Mouse (Mus musculus) 3134 (cell line): Measurements from ENCODE around the gene Nadk.
A peak's percentile ranks its signal among the peaks of the same experiment; 100 is the strongest.

Experiments used
- DNase-seq: peaks from one replicate; pipeline ENCODE4 v3.0.0-alpha.2; 2011; ENCODE audit warnings: low spot score; ENCODE audit not compliant: insufficient read length; ENCODE audit errors: extremely low read depth

Nadk gene

GRCm38 (mm10) chr4:155561661-155562442 lies at the start of gene Nadk:
Gene Nadk, plus strand, starts transcription at chr4:155562378.
- no peak for DNase-seq

GRCm38 (mm10) chr4:155514810-155515209 lies 47.4 kb upstream of the Nadk start:
- no peak for DNase-seq

DNA sequence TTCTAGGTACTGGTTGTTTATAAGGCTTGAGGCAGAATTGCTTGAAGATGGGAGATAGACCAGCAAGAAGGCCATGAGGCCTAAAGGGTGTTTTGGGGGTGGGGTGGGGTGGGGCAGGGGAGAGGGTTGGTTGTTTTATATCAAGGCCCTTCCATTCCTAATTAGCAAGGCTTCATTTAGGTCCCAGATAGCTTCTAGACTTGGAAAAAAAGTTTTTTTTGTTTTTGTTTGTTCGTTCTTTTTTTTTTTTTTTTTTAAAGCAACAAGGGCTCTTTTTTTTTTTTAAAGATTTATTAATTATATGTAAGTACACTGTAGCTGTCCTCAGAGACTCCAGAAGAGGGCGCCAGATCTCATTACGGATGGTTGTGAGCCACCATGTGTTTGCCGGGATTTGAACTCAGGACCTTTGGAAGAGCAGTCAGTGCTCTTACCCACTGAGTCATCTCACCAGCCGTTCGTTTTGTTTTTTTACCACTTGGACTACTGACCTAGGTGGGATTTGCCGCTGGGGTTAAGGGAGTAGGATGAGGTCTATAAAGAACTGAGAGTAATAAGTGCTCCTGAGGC lies 44.1 kb upstream of the Nadk start:
- DNase-seq = no peak

- DNase-seq = no peak
Measured at GRCm38 (mm10) chr4:155522327-155522726, 39.9 kb upstream of the Nadk start.

GRCm38 (mm10) chr4:155525751-155526150 lies 36.4 kb upstream of the Nadk start:
- no peak for DNase-seq

GRCm38 (mm10) chr4:155529294-155529693 lies 32.9 kb upstream of the Nadk start:
- no peak for DNase-seq

GRCm38 (mm10) chr4:155549993-155550392 lies 12.2 kb upstream of the Nadk start:
- DNase-seq = no peak

- DNase-seq = no peak
Measured at GRCm38 (mm10) chr4:155550446-155550845, 11.7 kb upstream of the Nadk start.

- no peak for DNase-seq
Measured at GRCm38 (mm10) chr4:155551073-155551472, 11.1 kb upstream of the Nadk start.

DNA sequence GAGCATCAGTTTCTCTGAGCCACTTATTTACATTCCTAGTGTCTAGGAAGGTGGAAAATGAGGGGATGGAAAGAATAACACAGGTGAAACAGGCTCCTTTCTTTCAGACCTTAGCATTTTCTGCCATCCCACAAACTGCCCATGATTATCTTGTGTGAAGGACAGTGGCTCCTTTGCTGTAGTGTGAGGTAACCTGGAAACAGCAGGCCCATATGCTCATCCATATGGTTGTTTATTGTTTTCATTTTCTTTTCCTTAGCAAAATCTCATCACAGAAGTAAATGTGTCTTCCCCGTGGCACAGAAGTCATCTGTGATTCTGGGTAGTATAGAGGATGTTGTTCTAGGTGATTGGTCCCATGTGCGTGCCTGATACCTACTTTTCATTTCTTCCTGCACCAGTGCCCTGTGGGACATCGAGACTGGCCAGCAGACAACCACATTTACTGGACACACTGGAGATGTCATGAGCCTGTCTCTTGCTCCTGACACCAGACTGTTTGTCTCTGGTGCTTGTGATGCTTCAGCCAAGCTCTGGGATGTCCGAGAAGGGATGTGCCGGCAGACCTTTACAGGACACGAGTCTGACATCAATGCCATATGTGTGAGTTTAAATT lies 9.2 kb upstream of the Nadk start:
- no peak for DNase-seq

DNA sequence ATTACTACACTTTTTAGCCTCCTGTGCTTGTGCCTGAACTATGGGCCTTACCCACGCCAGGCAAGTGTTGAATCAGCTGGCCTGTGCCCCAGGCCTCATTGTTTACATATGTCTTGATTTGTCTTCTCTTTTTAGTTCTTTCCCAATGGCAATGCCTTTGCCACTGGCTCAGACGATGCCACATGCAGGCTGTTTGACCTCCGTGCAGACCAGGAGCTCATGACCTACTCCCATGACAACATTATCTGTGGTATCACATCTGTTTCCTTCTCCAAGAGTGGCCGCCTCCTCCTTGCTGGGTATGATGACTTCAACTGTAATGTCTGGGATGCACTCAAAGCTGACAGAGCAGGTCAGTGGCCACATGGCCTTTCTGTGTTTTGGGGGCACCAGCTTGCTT lies 7.3 kb upstream of the Nadk start:
- no peak for DNase-seq

DNA sequence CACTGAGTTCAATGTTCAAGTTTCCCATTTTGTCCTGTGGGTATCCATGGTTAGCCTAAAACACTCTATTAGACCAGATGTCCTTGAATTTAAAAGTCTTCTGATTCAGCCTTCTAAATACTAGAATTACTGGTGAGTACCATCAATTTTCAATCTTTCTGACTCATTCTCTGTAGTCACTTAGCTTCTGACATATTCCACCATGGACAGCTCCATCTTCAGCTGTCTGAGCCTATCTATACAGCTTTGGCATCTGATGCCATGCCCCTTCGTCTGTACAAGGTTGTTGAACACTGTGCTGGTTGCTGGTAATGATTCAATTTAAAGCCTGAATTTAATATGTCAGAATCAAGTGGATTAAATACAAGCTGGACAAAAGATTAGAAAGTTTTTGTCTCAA lies 6.7 kb upstream of the Nadk start:
- no peak for DNase-seq

DNA sequence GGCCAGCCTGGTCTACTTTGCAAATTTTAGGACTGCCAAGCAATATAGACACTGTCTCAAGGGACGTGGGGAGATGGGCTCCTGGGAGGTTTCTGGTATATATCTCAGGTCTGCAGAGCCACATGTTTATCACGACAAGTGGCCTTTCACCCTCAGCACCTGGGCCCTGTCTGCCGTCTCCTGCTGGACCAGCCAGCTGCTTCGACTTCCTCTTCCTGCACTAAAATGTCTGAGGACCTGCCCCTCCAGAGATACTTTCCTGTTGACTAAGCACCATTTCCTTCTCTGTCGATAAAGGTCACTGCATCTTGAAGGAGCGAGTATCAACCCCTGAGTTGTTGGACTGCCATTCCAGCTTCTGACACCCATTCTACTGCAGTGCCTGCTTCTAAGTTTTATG lies 2.7 kb upstream of the Nadk start:
- no peak for DNase-seq

DNA sequence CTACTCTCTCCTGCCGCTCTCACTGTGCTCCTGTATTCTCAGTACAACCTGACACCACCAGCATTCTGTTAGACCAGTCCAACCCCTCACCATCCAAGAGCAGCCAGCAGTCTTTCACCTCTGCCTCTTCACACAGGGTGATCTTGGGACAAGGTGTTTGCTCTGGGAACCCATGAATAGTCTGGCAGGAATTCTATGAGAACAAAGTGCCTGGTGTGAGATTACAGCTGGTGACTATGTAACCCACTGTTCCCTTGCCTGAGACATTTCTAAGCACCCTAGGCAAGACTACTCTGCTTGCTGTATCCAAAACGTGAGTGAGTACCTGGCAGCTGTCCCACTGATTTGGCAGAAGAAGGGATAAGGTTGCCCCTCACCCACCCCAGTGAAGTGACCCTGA lies 1.2 kb upstream of the Nadk start:
- no peak for DNase-seq

- DNase-seq = peak; percentile 64
Measured at GRCm38 (mm10) chr4:155562725-155563399, 684 bp downstream of the Nadk start.

- peak; percentile 97 for DNase-seq
Measured at GRCm38 (mm10) chr4:155563400-155564231, 1.4 kb downstream of the Nadk start.

DNA sequence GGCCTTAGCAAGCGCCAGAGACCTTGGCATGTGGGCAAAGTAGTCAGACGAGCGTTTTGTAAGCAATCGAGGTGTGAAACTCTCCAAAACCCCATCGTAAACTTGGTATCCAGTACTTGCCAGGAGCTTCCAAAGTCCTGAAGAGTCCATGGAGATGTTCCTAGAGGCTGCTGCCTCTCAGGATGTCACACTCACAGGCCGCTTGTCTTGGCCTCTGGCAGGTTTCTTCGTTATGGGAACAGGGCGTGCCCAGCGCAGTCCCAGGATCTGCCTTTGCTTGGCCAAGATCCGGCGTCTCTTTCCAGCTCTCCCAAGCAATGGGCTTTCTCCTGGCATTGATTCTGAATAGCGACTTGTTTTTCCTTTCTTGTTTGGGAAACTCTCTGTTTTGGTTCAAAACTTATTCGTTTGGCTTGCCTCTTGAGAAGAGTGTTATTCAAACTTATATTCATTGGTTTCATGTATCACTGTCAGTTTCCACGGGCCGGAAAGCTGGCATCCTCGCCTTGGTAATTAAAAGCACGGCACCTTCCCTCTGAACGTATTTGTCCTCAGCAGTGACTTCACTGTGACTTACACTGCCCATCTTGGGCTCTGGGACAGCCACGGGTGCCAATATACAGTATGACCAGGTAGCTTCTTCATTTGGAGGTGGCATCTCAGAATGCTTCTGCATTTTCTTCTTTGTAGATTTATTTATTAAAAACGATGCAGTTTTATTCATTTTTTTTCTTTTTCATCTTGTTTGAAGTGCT lies 2.3 kb downstream of the Nadk start:
- DNase-seq = no peak

- no peak for DNase-seq
Measured at GRCm38 (mm10) chr4:155566555-155566954, 4.4 kb downstream of the Nadk start.

GRCm38 (mm10) chr4:155568170-155568569 lies 6.0 kb downstream of the Nadk start:
- no peak for DNase-seq
